Mouse (Mus musculus) midbrain, embryonic 16.5 days (tissue): ENCODE measurements around the gene Wnt5b. TPM values are rescaled to one million over a fixed set of nuclear protein-coding genes. Genes with fewer than 3 reads are reported as not detected.

Experiments used
- ATAC-seq: fragments of 200-750 bp; cut with Nextera tagmentation; 2 replicates; pipeline ENCODE4 v1.8.0; 2017; ENCODE audit warnings: moderate TSS enrichment
- H3K27ac ChIP-seq: fragments of 300-500 bp; sonication (generic); 2 replicates; pipeline ENCODE4 v1.5.1; 2014; ENCODE audit warnings: mild to moderate bottlenecking, low read length, mixed read lengths
- H3K27me3 ChIP-seq: fragments of 300-500 bp; sonication (generic); 2 replicates; pipeline ENCODE4 v1.6.1; 2014; ENCODE audit warnings: low read depth, low read length, mixed read lengths; ENCODE audit not compliant: control insufficient read depth, insufficient read depth
- H3K36me3 ChIP-seq: fragments of 300-500 bp; sonication (generic); 2 replicates; pipeline ENCODE4 v1.6.1; 2014; ENCODE audit warnings: mild to moderate bottlenecking, low read length, moderate library complexity, mixed read lengths; ENCODE audit not compliant: control insufficient read depth, insufficient read depth
- H3K4me1 ChIP-seq: fragments of 300-500 bp; sonication (generic); 2 replicates; pipeline ENCODE4 v1.6.1; 2014; ENCODE audit warnings: mild to moderate bottlenecking, low read length, mixed read lengths; ENCODE audit not compliant: control insufficient read depth, insufficient read depth
- H3K4me2 ChIP-seq: fragments of 300-500 bp; sonication (generic); 2 replicates; pipeline ENCODE4 v1.6.1; 2014; ENCODE audit warnings: mild to moderate bottlenecking, low read length, mixed read lengths
- H3K4me3 ChIP-seq: fragments of 300-500 bp; sonication (generic); 2 replicates; pipeline ENCODE4 v1.5.1; 2014; ENCODE audit warnings: low read depth, mild to moderate bottlenecking, low read length, moderate library complexity, mixed read lengths
- H3K9ac ChIP-seq: fragments of 300-500 bp; sonication (generic); 2 replicates; pipeline ENCODE4 v1.6.1; 2014; ENCODE audit warnings: low read depth, low read length, mixed read lengths
- H3K9me3 ChIP-seq: fragments of 300-500 bp; sonication (generic); replicated peaks from 2 replicates; pipeline ENCODE4 v1.6.1; 2014; ENCODE audit warnings: mild to moderate bottlenecking, low read length, mixed read lengths; ENCODE audit not compliant: control insufficient read depth, poor library complexity, severe bottlenecking
- WGBS: fragments of 180-500 bp; shearing (Covaris S2); extraction: QIAGEN DNeasy Blood & Tissue Kit; methylation state at CpG from one replicate; pipeline ENCODE4 v1.1.7; 2014; 5-methylcytosine and 5-hydroxymethylcytosine counted together
- polyA plus RNA-seq: library from polyadenylated mRNA; unstranded; fragments of >200 nt; fragmentation: Nextera tagmentation; extraction: Ambion mirVana; gene quantifications from 2 replicates; pipeline ENCODE4 v1.2.1, GENCODE M21; 2015

Wnt5b gene
- polyA plus RNA-seq, 1 experiment from 2014 or later: 1.6 TPM

- no peaks in the 10 kb centered on the region for H3K27me3 ChIP-seq
- WGBS: 80% methylated on average over 3 of the region's 3 CpGs
- H3K27ac ChIP-seq: no peak overlapping the region
- no peaks in the 10 kb centered on the region for H3K4me1 ChIP-seq
- no peaks in the 10 kb centered on the region for H3K9me3 ChIP-seq
- no peak overlapping the region for H3K9ac ChIP-seq
- no peak for ATAC-seq
- H3K4me3 ChIP-seq: no peak overlapping the region
- no peaks in the 10 kb centered on the region for H3K36me3 ChIP-seq
- H3K4me2 ChIP-seq: no peak overlapping the region
Observed at GRCm38 (mm10) chr6:119411511-119411910, 132.6 kb downstream of the Wnt5b start.

- ATAC-seq: no peak
- 70% methylated on average over 1 of the region's 1 CpGs for WGBS
- no peaks in the 10 kb centered on the region for H3K9me3 ChIP-seq
- H3K4me2 ChIP-seq: no peak overlapping the region
- H3K4me3 ChIP-seq: no peak overlapping the region
- no peak overlapping the region for H3K9ac ChIP-seq
- no peaks in the 10 kb centered on the region for H3K36me3 ChIP-seq
- no peaks in the 10 kb centered on the region for H3K27me3 ChIP-seq
- no peak overlapping the region for H3K27ac ChIP-seq
- no peaks in the 10 kb centered on the region for H3K4me1 ChIP-seq
Observed at GRCm38 (mm10) chr6:119409766-119410165, 134.4 kb downstream of the Wnt5b start.

- Histone ChIP-seq H3K9ac (no peak overlapping the region), H3K4me1 (no peaks in the 10 kb centered on the region), H3K27ac (no peak overlapping the region), H3K36me3 (no peaks in the 10 kb centered on the region), H3K27me3 (no peaks in the 10 kb centered on the region), H3K4me3 (no peak overlapping the region), H3K9me3 (no peaks in the 10 kb centered on the region), H3K4me2 (no peak overlapping the region)
- 57% methylated on average over 9 of the region's 9 CpGs for WGBS
- ATAC-seq: no peak
Observed at GRCm38 (mm10) chr6:119408582-119408981, 135.6 kb downstream of the Wnt5b start.

GRCm38 (mm10) chr6:119407818-119408217 lies 136.3 kb downstream of the Wnt5b start:
- Histone ChIP-seq H3K4me1 (no peaks in the 10 kb centered on the region), H3K27ac (no peak overlapping the region), H3K4me3 (no peak overlapping the region), H3K9me3 (no peaks in the 10 kb centered on the region), H3K36me3 (no peaks in the 10 kb centered on the region), H3K9ac (no peak overlapping the region), H3K4me2 (no peak overlapping the region), H3K27me3 (no peaks in the 10 kb centered on the region)
- ATAC-seq: no peak
- 66% methylated on average over 6 of the region's 6 CpGs for WGBS

- Histone ChIP-seq H3K4me3 (no peak overlapping the region), H3K9ac (no peak overlapping the region), H3K36me3 (no peaks in the 10 kb centered on the region), H3K4me2 (no peak overlapping the region), H3K27ac (no peak overlapping the region), H3K4me1 (no peaks in the 10 kb centered on the region), H3K27me3 (no peaks in the 10 kb centered on the region), H3K9me3 (no peaks in the 10 kb centered on the region)
- ATAC-seq: no peak
- WGBS: 87% methylated on average over 8 of the region's 8 CpGs
Observed at GRCm38 (mm10) chr6:119406528-119406927, 137.6 kb downstream of the Wnt5b start.

GRCm38 (mm10) chr6:119405310-119405709 lies 138.8 kb downstream of the Wnt5b start:
- no peaks in the 10 kb centered on the region for H3K36me3 ChIP-seq
- no peak overlapping the region for H3K4me3 ChIP-seq
- H3K9ac ChIP-seq: no peak overlapping the region
- no peaks in the 10 kb centered on the region for H3K27me3 ChIP-seq
- H3K4me2 ChIP-seq: no peak overlapping the region
- no peaks in the 10 kb centered on the region for H3K4me1 ChIP-seq
- no peaks in the 10 kb centered on the region for H3K9me3 ChIP-seq
- H3K27ac ChIP-seq: no peak overlapping the region
- 87% methylated on average over 7 of the region's 7 CpGs for WGBS
- no peak for ATAC-seq

GRCm38 (mm10) chr6:119404854-119405253 lies 139.3 kb downstream of the Wnt5b start:
- H3K4me1 ChIP-seq: no peaks in the 10 kb centered on the region
- no peak overlapping the region for H3K9ac ChIP-seq
- H3K9me3 ChIP-seq: no peaks in the 10 kb centered on the region
- no peak overlapping the region for H3K4me3 ChIP-seq
- no peaks in the 10 kb centered on the region for H3K27me3 ChIP-seq
- WGBS: 93% methylated on average over 4 of the region's 4 CpGs
- H3K27ac ChIP-seq: no peak overlapping the region
- H3K4me2 ChIP-seq: no peak overlapping the region
- no peaks in the 10 kb centered on the region for H3K36me3 ChIP-seq
- no peak for ATAC-seq

GRCm38 (mm10) chr6:119402976-119403375 lies 141.2 kb downstream of the Wnt5b start:
- no peaks in the 10 kb centered on the region for H3K9me3 ChIP-seq
- no peak overlapping the region for H3K27ac ChIP-seq
- ATAC-seq: no peak
- no peak overlapping the region for H3K4me3 ChIP-seq
- no peaks in the 10 kb centered on the region for H3K27me3 ChIP-seq
- H3K36me3 ChIP-seq: no peaks in the 10 kb centered on the region
- no peak overlapping the region for H3K9ac ChIP-seq
- WGBS: 83% methylated on average over 3 of the region's 3 CpGs
- no peaks in the 10 kb centered on the region for H3K4me1 ChIP-seq
- H3K4me2 ChIP-seq: no peak overlapping the region

- Histone ChIP-seq H3K27ac (no peak overlapping the region), H3K36me3 (no peaks in the 10 kb centered on the region), H3K27me3 (no peaks in the 10 kb centered on the region), H3K9me3 (no peaks in the 10 kb centered on the region), H3K4me1 (no peaks in the 10 kb centered on the region), H3K4me2 (no peak overlapping the region), H3K4me3 (no peak overlapping the region), H3K9ac (no peak overlapping the region)
- 93% methylated on average over 8 of the region's 8 CpGs for WGBS
- no peak for ATAC-seq
Observed at GRCm38 (mm10) chr6:119401545-119402304, 142.4 kb downstream of the Wnt5b start.
